Comparison of ENCODE assay signal across 9 mouse cellular contexts in the genomic region with DNA sequence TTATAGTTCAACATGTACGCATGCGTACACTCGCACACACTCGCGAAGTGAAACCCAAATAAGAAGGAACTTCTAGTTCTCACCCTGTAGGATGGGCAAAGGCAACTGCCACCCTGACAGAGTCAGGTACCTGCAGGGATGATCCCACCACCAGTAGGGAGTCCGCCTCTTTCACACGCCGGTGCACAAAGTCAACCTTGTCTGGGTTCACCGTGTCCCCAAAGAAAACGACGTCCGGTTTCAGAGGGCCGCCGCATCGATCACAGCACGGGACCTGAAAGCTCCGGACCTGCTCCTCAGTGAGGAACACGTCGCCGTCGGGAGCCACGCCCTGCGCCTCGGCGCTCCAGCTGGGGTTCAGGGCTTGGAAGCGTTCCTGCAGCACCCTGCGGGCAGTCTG. TPM values are rescaled to one million over a fixed set of nuclear protein-coding genes. Genes with fewer than 3 reads are reported as not detected.
A peak's percentile ranks its signal among the peaks of the same experiment; 100 is the strongest.
DNase-seq lines count a peak whose midpoint lies in the region; ATAC-seq lines count a peak whose summit lies in the region.
"Had no signal": no experiment of that assay in that cellular context is flagged by ENCODE, and none has a peak within 500 bp of the region (broad histone marks: within the 10 kb centered on the region; RNA-seq: fewer than 3 reads in every experiment).

No protein-coding gene starts in this region.

- no peaks in the 10 kb centered on the region for H3K9me3 ChIP-seq in erythroblast, embryonic 14.5 days (ENCODE audit: control insufficient read depth, low read length)
- H3K9me3 ChIP-seq in lung, embryonic 16.5 days (ENCODE audit: control insufficient read depth, low read length), result no peaks in the 10 kb centered on the region

- H3K27ac ChIP-seq in lung, embryonic 16.5 days (ENCODE audit: low read length), result no peak overlapping the region

- peak overlapping the region; percentile 38 for H3K4me3 ChIP-seq in erythroblast, embryonic 14.5 days (replicated peaks)
- H3K4me3 ChIP-seq in lung, embryonic 16.5 days (ENCODE audit: low read length), result peak overlapping the region; percentile 28

- H3K4me1 ChIP-seq in erythroblast, embryonic 14.5 days (ENCODE audit: control insufficient read depth), result peaks cover 40% of the 10 kb centered on the region
- peaks cover 12% of the 10 kb centered on the region for H3K4me1 ChIP-seq in lung, embryonic 16.5 days (replicated peaks; ENCODE audit: control insufficient read depth, insufficient read depth, low read length)

- peaks cover 19% of the 10 kb centered on the region for H3K36me3 ChIP-seq in erythroblast, embryonic 14.5 days (ENCODE audit: control insufficient read depth)
- H3K36me3 ChIP-seq in lung, embryonic 16.5 days (ENCODE audit: control insufficient read depth, insufficient read depth, low read length), result no peaks in the 10 kb centered on the region; the same call in 1 of the 2 replicates

- no peak overlapping the region for H3K9ac ChIP-seq in lung, embryonic 16.5 days (ENCODE audit: low read length)

- no peak for ATAC-seq in erythroblast, adult 5-6 weeks (replicated peaks; ENCODE audit: low FRiP score, poor library complexity, severe bottlenecking)
- ATAC-seq in lung, embryonic 16.5 days (ENCODE audit: low read depth), result no peak
- no peak for ATAC-seq in megakaryocyte-erythroid progenitor cell, adult 5-6 weeks (replicated peaks; ENCODE audit: low FRiP score, low TSS enrichment, poor library complexity, severe bottlenecking)
- no peak for ATAC-seq in monocyte, adult 5-6 weeks (replicated peaks; ENCODE audit: insufficient number of reproducible peaks, low FRiP score, low TSS enrichment, poor library complexity, severe bottlenecking)

- H3K27me3 ChIP-seq in erythroblast, embryonic 14.5 days (ENCODE audit: control insufficient read depth), result no peaks in the 10 kb centered on the region
- H3K27me3 ChIP-seq in lung, embryonic 16.5 days (ENCODE audit: control insufficient read depth, insufficient read depth, low read depth, low read length), result no peaks in the 10 kb centered on the region; the same call in 1 of the 2 replicates

- H3K4me2 ChIP-seq in lung, embryonic 16.5 days (ENCODE audit: low read depth, low read length), result peak overlapping the region; percentile 41

- 26% methylated on average over 27 of the region's 27 CpGs for WGBS in lung, embryonic 16.5 days

- DNase-seq in urinary bladder, postnatal 14 days (ENCODE audit: low spot score), result peak; percentile 48
- DNase-seq in urinary bladder, postnatal 25 days (ENCODE audit: low spot score), result no peak
- DNase-seq in layer of hippocampus, adult 18-20 months (ENCODE audit: low spot score in 2 of 2), result no peak

RNA-seq across cellular contexts. Expression of a gene that starts 4.4 kb away (rescaled TPM):
- 0.23 and 0.45 TPM in 2 replicates for polyA plus RNA-seq in erythroblast, embryonic 14.5 days (2012)
- 3.1 and 5.9 TPM in 2 replicates for total RNA-seq in erythroblast, adult 5-6 weeks (2015; ENCODE audit: low replicate concordance)
- 0.60 and 2.0 TPM in 2 replicates for total RNA-seq in erythroblast, adult 5-6 weeks (2017; ENCODE audit: low replicate concordance)
- 28.1 and 31.4 TPM in 2 replicates for polyA plus RNA-seq in lung, embryonic 16.5 days (2015; fragmentation: Nextera tagmentation; extraction: Ambion mirVana)
- 10.7 and 20.4 TPM in 2 replicates for total RNA-seq in megakaryocyte-erythroid progenitor cell, adult 5-6 weeks (2014; fragmentation: Nextera tagmentation)
- 3.4 and 7.2 TPM in 2 replicates for total RNA-seq in megakaryocyte-erythroid progenitor cell, adult 5-6 weeks (2017)
- 10 to 100 TPM; 27.9 to 35.7 TPM for total RNA-seq in layer of hippocampus, adult 18-20 months (2021)
- 5.2 to 10.7 TPM (median 7.8 TPM) in 3 replicates for total RNA-seq in monocyte, adult 5-6 weeks (2017)

RNA-seq across cellular contexts. Expression of a gene that starts 14.0 kb away (rescaled TPM):
- polyA plus RNA-seq in erythroblast, embryonic 14.5 days (2012), result not detected in 2 replicates
- total RNA-seq in erythroblast, adult 5-6 weeks (2015; ENCODE audit: low replicate concordance), result not detected in 2 replicates
- not detected in 2 replicates for total RNA-seq in erythroblast, adult 5-6 weeks (2017; ENCODE audit: low replicate concordance)
- 9.7 and 9.8 TPM in 2 replicates for polyA plus RNA-seq in lung, embryonic 16.5 days (2015; fragmentation: Nextera tagmentation; extraction: Ambion mirVana)
- total RNA-seq in megakaryocyte-erythroid progenitor cell, adult 5-6 weeks (2014; fragmentation: Nextera tagmentation), result not detected in 2 replicates
- total RNA-seq in megakaryocyte-erythroid progenitor cell, adult 5-6 weeks (2017), result not detected in 2 replicates
- not detected for total RNA-seq in layer of hippocampus, adult 18-20 months (2021)
- total RNA-seq in monocyte, adult 5-6 weeks (2017), result not detected in 3 replicates
- total RNA-seq: common myeloid progenitor, adult 5-6 weeks had no signal

RNA-seq across cellular contexts. Expression of a gene that starts 26.4 kb away (rescaled TPM):
- polyA plus RNA-seq in erythroblast, embryonic 14.5 days (2012), result 1.6 and 2.0 TPM in 2 replicates
- 18.8 and 38.5 TPM in 2 replicates for total RNA-seq in erythroblast, adult 5-6 weeks (2015; ENCODE audit: low replicate concordance)
- total RNA-seq in erythroblast, adult 5-6 weeks (2017; ENCODE audit: low replicate concordance), result 14.8 and 57.5 TPM in 2 replicates
- polyA plus RNA-seq in lung, embryonic 16.5 days (2015; fragmentation: Nextera tagmentation; extraction: Ambion mirVana), result 70.1 and 74.4 TPM in 2 replicates
- 31.8 and 34.0 TPM in 2 replicates for total RNA-seq in megakaryocyte-erythroid progenitor cell, adult 5-6 weeks (2014; fragmentation: Nextera tagmentation)
- 36.1 and 47.5 TPM in 2 replicates for total RNA-seq in megakaryocyte-erythroid progenitor cell, adult 5-6 weeks (2017)
- 10 to 100 TPM; 34.5 to 42.3 TPM for total RNA-seq in layer of hippocampus, adult 18-20 months (2021)
- 85.9 to 113 TPM (median 106 TPM) in 3 replicates for total RNA-seq in monocyte, adult 5-6 weeks (2017)

RNA-seq across cellular contexts. Expression of a gene that starts 50.7 kb away (rescaled TPM):
- 0.14 TPM in 1 of 2 replicates, not detected in the other for polyA plus RNA-seq in erythroblast, embryonic 14.5 days (2012)
- not detected in 2 replicates for total RNA-seq in erythroblast, adult 5-6 weeks (2015; ENCODE audit: low replicate concordance)
- not detected in 2 replicates for total RNA-seq in erythroblast, adult 5-6 weeks (2017; ENCODE audit: low replicate concordance)
- 3.9 and 6.0 TPM in 2 replicates for polyA plus RNA-seq in lung, embryonic 16.5 days (2015; fragmentation: Nextera tagmentation; extraction: Ambion mirVana)
- total RNA-seq in megakaryocyte-erythroid progenitor cell, adult 5-6 weeks (2014; fragmentation: Nextera tagmentation), result not detected in 2 replicates
- not detected in 2 replicates for total RNA-seq in megakaryocyte-erythroid progenitor cell, adult 5-6 weeks (2017)
- total RNA-seq in layer of hippocampus, adult 18-20 months (2021), result 10 to 100 TPM; 50.7 to 53.3 TPM
- not detected in 3 replicates for total RNA-seq in monocyte, adult 5-6 weeks (2017)
- total RNA-seq: common myeloid progenitor, adult 5-6 weeks had no signal
